Mouse (Mus musculus) retina, postnatal 1 day (tissue): ENCODE data around the gene Usp49.

Experiments
- DNase-seq: peaks from one replicate; pipeline ENCODE4 v3.0.0-alpha.2; 2012

The Usp49 gene

GRCm38 (mm10) chr17:47630678-47631065, at the start of gene Usp49:
TSS of gene Usp49 (plus strand) at chr17:47630690.
- DNase-seq: peak; percentile 3

- no peak for DNase-seq
Observed at GRCm38 (mm10) chr17:47580962-47581361, 49.5 kb upstream of the Usp49 start.

- no peak for DNase-seq
Observed at GRCm38 (mm10) chr17:47588517-47588916, 42.0 kb upstream of the Usp49 start.

DNA sequence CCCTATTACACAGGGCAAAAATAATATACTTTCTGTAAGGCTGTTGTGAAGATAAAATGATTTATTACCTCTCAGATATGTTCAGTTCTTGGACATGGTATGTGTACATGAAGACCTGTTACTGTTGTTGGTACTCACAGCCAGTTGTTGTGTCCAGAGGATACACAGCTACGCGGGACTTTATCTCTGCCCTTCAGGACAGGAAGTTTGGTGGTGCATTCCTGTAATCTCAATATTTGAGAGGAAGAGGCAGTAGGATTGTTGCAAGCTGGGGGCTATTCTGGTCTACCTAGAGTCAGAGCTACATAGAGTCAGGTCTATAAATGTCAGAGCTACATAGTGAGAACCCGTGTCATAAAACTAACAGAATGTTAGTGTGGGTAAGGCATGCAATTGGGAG, 39.4 kb upstream of the Usp49 start:
- DNase-seq: no peak

GRCm38 (mm10) chr17:47593215-47593853, 37.2 kb upstream of the Usp49 start:
- DNase-seq: peak; percentile 96

- DNase-seq: no peak
Observed at GRCm38 (mm10) chr17:47593854-47594182, 36.7 kb upstream of the Usp49 start.

GRCm38 (mm10) chr17:47594183-47594968, 36.1 kb upstream of the Usp49 start:
- peak; percentile 49 for DNase-seq

DNA sequence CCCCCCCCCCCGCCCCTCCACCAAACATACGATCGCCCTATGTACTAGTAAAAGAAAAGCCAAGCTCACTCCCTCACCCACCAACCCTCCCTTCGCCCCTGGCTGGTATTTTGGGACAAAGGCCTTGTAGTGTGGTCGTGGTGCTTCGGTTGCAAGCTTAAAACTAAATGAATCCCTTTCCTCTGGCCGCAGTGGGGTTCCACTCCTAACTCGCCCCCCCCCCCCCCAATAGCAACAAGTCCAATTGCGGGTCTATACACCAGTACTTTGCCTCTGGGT, 35.6 kb upstream of the Usp49 start:
- DNase-seq: no peak

DNA sequence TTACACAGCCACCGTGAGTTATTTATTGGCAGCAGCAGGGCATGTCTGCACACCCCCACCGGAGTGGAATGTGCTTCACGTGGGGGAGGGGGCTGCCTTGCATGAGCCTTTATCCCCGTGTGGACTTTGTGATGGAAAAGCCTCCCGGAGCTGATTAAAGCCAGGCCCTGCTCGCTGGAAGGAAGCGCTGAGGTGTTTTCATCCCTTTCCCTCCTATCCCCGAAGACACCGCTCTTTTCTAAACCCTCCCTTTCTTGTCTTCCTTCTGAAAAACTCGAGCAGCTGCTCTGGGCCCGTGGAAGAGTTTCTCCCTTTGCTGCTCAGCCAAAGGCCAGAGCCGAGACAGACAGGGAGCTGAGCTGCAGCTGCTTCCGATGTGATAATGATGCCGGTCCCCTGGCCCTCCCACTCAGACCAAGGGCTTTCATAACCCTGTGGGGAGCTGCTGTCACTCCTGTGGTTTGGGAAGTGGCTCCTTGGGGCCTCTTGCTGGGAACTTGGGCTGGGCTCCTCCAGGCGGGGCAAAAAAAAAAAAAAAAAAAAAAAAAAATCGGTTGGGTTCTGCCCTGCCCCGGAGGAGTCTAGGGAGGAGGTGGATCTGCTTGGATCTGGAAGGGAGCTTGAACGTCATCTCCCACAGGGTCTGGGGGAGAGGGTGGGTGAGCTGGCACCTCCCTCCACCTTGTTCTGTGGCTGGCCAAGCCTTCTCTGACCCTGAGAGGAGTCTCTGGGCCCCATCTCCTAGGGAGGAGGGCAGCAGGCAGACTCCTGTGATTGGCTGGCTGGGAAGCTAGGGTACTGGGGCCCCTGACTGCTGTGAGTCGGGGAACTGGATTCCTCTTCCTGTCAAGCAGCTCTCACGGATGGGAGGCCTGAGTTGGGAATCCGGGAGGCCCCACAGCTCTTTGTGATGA, 35.0 kb upstream of the Usp49 start:
- DNase-seq: peak; percentile 86

- no peak for DNase-seq
Observed at GRCm38 (mm10) chr17:47596162-47596838, 34.2 kb upstream of the Usp49 start.

GRCm38 (mm10) chr17:47596839-47597164, 33.7 kb upstream of the Usp49 start:
- DNase-seq: no peak

- no peak for DNase-seq
Observed at GRCm38 (mm10) chr17:47597261-47597660, 33.2 kb upstream of the Usp49 start.

DNA sequence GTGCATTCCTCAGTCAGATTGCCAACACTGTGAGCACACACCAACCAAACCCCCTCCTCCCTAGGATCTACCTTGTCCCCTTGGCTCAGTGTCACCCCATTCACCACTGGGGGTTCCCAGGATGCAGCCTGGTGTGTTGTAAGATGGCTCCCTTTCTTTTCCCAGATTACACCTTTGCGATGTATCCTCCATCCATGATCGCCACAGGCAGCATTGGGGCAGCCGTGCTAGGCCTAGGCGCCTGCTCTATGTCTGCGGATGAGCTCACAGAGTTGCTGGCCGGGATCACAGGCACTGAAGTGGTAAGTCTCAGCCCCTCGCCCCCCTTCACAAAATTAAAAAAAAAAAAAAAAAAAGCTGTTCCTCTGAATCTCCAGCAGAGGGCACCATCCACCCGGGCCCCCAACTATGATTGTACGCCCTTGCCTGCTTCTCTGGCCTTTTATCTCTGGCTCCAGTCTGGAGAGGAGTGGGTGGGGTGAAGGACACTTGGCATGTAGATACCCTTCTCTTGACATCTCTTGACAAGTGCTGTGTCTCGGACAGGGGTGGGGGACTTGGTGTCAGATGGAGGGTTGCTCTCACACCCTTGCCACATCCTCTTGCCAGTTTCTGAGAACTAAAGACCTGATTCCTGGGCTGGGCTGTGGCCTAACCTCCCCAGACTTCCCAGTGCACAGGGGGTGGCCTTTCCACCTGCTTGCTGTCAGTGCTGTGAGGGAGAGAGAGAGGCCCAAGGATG, 32.5 kb upstream of the Usp49 start:
- peak; percentile 87 for DNase-seq

- DNase-seq: peak; percentile 14
Observed at GRCm38 (mm10) chr17:47598580-47599304, 31.7 kb upstream of the Usp49 start.

DNA sequence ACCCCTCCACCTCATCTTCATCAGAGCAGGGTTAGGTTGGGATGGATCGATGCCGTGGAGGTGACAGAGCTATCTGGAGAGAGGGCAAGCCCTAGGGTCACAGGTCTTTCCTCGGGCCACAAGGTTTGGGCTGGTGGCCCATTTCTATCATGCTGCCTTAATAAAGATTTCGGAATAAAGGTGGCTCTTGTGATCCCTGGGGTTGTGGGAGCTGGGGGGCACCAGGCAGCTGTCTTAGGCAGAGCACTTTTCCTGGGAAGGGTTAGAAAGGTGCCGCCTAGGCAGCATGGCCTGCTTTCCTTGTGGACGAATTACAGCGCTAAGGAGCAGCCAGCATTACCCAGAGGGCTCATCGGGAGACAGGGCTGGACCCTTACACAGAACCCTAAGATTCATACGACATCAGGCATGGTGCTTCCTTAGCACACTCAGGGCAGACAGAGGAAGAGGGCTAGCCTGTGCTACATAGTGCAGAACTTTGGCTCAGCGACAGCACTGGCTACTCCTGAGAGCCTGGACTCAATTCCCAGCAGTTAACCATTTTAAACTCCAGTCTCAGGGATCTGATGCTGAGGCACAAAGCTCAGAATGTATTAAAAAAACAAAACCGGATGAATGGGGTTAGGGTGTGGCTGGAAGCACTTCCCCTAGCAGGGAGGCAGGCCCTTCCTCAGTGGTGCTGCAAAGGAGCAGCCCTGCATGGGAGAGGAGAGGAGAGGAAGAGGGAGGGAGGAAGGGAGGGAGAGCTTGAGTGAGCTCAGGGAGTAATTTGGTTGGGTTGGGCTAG, 30.8 kb upstream of the Usp49 start:
- no peak for DNase-seq

GRCm38 (mm10) chr17:47600601-47601388, 29.7 kb upstream of the Usp49 start:
- DNase-seq: no peak

- DNase-seq: no peak
Observed at GRCm38 (mm10) chr17:47601389-47601755, 29.1 kb upstream of the Usp49 start.

GRCm38 (mm10) chr17:47602289-47602688, 28.2 kb upstream of the Usp49 start:
- DNase-seq: no peak

DNA sequence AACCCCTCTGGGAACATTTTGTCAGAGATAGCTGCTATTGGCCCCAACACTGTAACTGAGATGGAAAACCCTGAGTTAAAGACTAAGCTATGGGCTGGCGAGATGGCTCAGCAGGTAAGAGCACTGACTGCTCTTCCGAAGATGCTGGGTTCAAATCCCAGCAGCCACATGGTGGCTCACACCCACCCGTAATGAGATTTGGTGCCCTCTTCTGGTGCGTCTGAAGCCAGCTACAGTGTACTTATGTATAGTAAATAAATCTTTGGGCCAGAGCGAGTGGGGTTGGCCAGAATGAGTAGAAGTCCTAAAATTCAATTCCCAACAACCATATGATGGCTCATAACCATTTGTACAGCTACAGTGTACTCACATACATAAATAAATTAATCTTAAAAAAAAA, 24.3 kb upstream of the Usp49 start:
- DNase-seq: no peak

GRCm38 (mm10) chr17:47609182-47609581, 21.3 kb upstream of the Usp49 start:
- DNase-seq: no peak
